Comparison of ENCODE assay signal across 9 mouse cellular contexts in genomic region chr4:132411322-132412094, GRCm38 (mm10). TPM values are rescaled to one million over a fixed set of nuclear protein-coding genes. Genes with fewer than 3 reads are reported as not detected.
DNase-seq lines count a peak whose midpoint lies in the region; ATAC-seq and TF ChIP-seq lines count a peak whose summit lies in the region.
"Had no signal": no experiment of that assay in that cellular context is flagged by ENCODE, and none has a peak within 500 bp of the region (broad histone marks: within the 10 kb centered on the region; RNA-seq: fewer than 3 reads in every experiment).

No protein-coding gene starts in this region.

- no peak overlapping the region for H3K27ac ChIP-seq in forebrain, embryonic 14.5 days (ENCODE audit: low read depth, low read length)
- H3K27ac ChIP-seq in forebrain, embryonic 10.5 days = no peak overlapping the region
- peak overlapping the region; percentile 55 for H3K27ac ChIP-seq in heart, embryonic 16.5 days (ENCODE audit: low read length)
- no peak overlapping the region for H3K27ac ChIP-seq in liver, postnatal 0 days (ENCODE audit: low read depth)
- H3K27ac ChIP-seq in stomach, embryonic 14.5 days (ENCODE audit: low read length) = no peak overlapping the region
- no peak overlapping the region for H3K27ac ChIP-seq in forebrain, embryonic 13.5 days
- H3K27ac ChIP-seq: stomach, embryonic 15.5 days had no signal

- ATAC-seq in forebrain, embryonic 14.5 days = no peak
- ATAC-seq in heart, embryonic 16.5 days (replicated peaks; ENCODE audit: extremely low read depth, insufficient read depth, low FRiP score) = peak; percentile 78
- peak; percentile 22; the same call in 1 of the 2 replicates for ATAC-seq in liver, postnatal 0 days
- ATAC-seq in stomach, embryonic 14.5 days (ENCODE audit: insufficient number of reproducible peaks, insufficient read depth, low FRiP score, low read depth) = peak; percentile 23; the same call in 1 of the 2 replicates
- no peak for ATAC-seq in forebrain, embryonic 13.5 days

- H3K27me3 ChIP-seq in forebrain, embryonic 14.5 days (replicated peaks; ENCODE audit: control insufficient read depth, insufficient read depth, low read length) = no peaks in the 10 kb centered on the region
- H3K27me3 ChIP-seq in forebrain, embryonic 10.5 days (ENCODE audit: poor library complexity, severe bottlenecking) = no peaks in the 10 kb centered on the region
- H3K27me3 ChIP-seq in heart, embryonic 16.5 days (ENCODE audit: control insufficient read depth, insufficient read depth, low read length) = no peaks in the 10 kb centered on the region
- H3K27me3 ChIP-seq in liver, postnatal 0 days (ENCODE audit: insufficient read depth, low read length) = no peaks in the 10 kb centered on the region
- H3K27me3 ChIP-seq in stomach, embryonic 14.5 days (ENCODE audit: control insufficient read depth, insufficient read depth, low read length) = no peaks in the 10 kb centered on the region
- no peaks in the 10 kb centered on the region for H3K27me3 ChIP-seq in forebrain, embryonic 13.5 days
- H3K27me3 ChIP-seq: stomach, embryonic 15.5 days had no signal

- no peak overlapping the region for H3K4me2 ChIP-seq in forebrain, embryonic 14.5 days (ENCODE audit: low read length)
- peak overlapping the region; percentile 6; the same call in 1 of the 2 replicates for H3K4me2 ChIP-seq in heart, embryonic 16.5 days (ENCODE audit: low read depth, low read length)
- H3K4me2 ChIP-seq in liver, postnatal 0 days (ENCODE audit: low read depth, low read length) = no peak overlapping the region
- H3K4me2 ChIP-seq in stomach, embryonic 14.5 days (replicated peaks; ENCODE audit: low read depth, low read length) = no peak overlapping the region
- no peak overlapping the region for H3K4me2 ChIP-seq in forebrain, embryonic 13.5 days
- H3K4me2 ChIP-seq: stomach, embryonic 15.5 days had no signal

- DNase-seq in forebrain, embryonic 14.5 days (ENCODE audit: low spot score) = peak; percentile 72
- DNase-seq in forebrain, embryonic 10.5 days (ENCODE audit: extremely low spot score, low spot score) = no peak
- peak; percentile 78 for DNase-seq in 416B (ENCODE audit: low read depth)
- peak; percentile 45 to 66 for DNase-seq in adrenal gland, postnatal 36 days
- DNase-seq in liver, postnatal 0 days = peak; percentile 37

- peak; percentile 83 for TF ChIP-seq CTCF in liver, postnatal 0 days (IDR thresholded peaks at IDR 0.05; ENCODE audit: low read depth)

- TF ChIP-seq EP300 in liver, postnatal 0 days (IDR thresholded peaks at IDR 0.05; ENCODE audit: low read depth) = peak; percentile 7; the same call in 1 of the 2 replicates

- H3K9ac ChIP-seq in forebrain, embryonic 14.5 days (ENCODE audit: low read length) = no peak overlapping the region
- no peak overlapping the region for H3K9ac ChIP-seq in heart, embryonic 16.5 days (ENCODE audit: low read length)
- no peak overlapping the region for H3K9ac ChIP-seq in liver, postnatal 0 days (replicated peaks)
- H3K9ac ChIP-seq in stomach, embryonic 14.5 days (replicated peaks; ENCODE audit: low read depth, low read length) = no peak overlapping the region
- no peak overlapping the region for H3K9ac ChIP-seq in forebrain, embryonic 13.5 days
- H3K9ac ChIP-seq: stomach, embryonic 15.5 days had no signal

- 56% methylated on average over 8 of the region's 8 CpGs for WGBS in forebrain, embryonic 14.5 days
- WGBS in forebrain, embryonic 10.5 days = 62% methylated on average over 8 of the region's 8 CpGs
- 42% methylated on average over 8 of the region's 8 CpGs for WGBS in heart, embryonic 16.5 days
- 52% methylated on average over 8 of the region's 8 CpGs for WGBS in liver, postnatal 0 days (ENCODE audit: insufficient replicate concordance)
- 58% methylated on average over 8 of the region's 8 CpGs for WGBS in stomach, embryonic 14.5 days
- WGBS in forebrain, embryonic 13.5 days = 61% methylated on average over 8 of the region's 8 CpGs

- no peak overlapping the region for H3K4me3 ChIP-seq in forebrain, embryonic 14.5 days (ENCODE audit: low read depth, low read length)
- no peak overlapping the region for H3K4me3 ChIP-seq in forebrain, embryonic 10.5 days
- no peak overlapping the region for H3K4me3 ChIP-seq in heart, embryonic 16.5 days (ENCODE audit: low read length)
- no peak overlapping the region for H3K4me3 ChIP-seq in liver, postnatal 0 days (ENCODE audit: low read depth, low read length)
- no peak overlapping the region for H3K4me3 ChIP-seq in stomach, embryonic 14.5 days (ENCODE audit: low read depth, low read length)
- H3K4me3 ChIP-seq in forebrain, embryonic 13.5 days = no peak overlapping the region
- H3K4me3 ChIP-seq: stomach, embryonic 15.5 days had no signal

- no peaks in the 10 kb centered on the region for H3K4me1 ChIP-seq in forebrain, embryonic 14.5 days (ENCODE audit: control insufficient read depth, insufficient read depth, low read length)
- peaks cover 5% of the 10 kb centered on the region; the same call in 1 of the 2 replicates for H3K4me1 ChIP-seq in forebrain, embryonic 10.5 days
- peaks cover 15% of the 10 kb centered on the region for H3K4me1 ChIP-seq in heart, embryonic 16.5 days (ENCODE audit: control insufficient read depth, insufficient read depth, low read length)
- peaks cover 14% of the 10 kb centered on the region for H3K4me1 ChIP-seq in liver, postnatal 0 days (ENCODE audit: insufficient read depth)
- no peaks in the 10 kb centered on the region; the same call in 1 of the 2 replicates for H3K4me1 ChIP-seq in stomach, embryonic 14.5 days (ENCODE audit: control insufficient read depth, insufficient read depth, low read length)
- H3K4me1 ChIP-seq in forebrain, embryonic 13.5 days = no peaks in the 10 kb centered on the region

- peaks cover 5% of the 10 kb centered on the region; the same call in 1 of the 2 replicates for H3K36me3 ChIP-seq in forebrain, embryonic 14.5 days (ENCODE audit: control insufficient read depth, insufficient read depth, low read length)
- peaks cover 28% of the 10 kb centered on the region for H3K36me3 ChIP-seq in forebrain, embryonic 10.5 days (replicated peaks)
- H3K36me3 ChIP-seq in heart, embryonic 16.5 days (ENCODE audit: control insufficient read depth, insufficient read depth) = no peaks in the 10 kb centered on the region
- 0 out of 2 replicates have a peak, but pooled peaks cover 2% of the 10 kb centered on the region for H3K36me3 ChIP-seq in liver, postnatal 0 days (replicated peaks; ENCODE audit: insufficient read depth, low read length)
- peaks cover 8% of the 10 kb centered on the region; the same call in 1 of the 2 replicates for H3K36me3 ChIP-seq in stomach, embryonic 14.5 days (ENCODE audit: control insufficient read depth, insufficient read depth, low read length)
- H3K36me3 ChIP-seq in forebrain, embryonic 13.5 days (ENCODE audit: poor library complexity, severe bottlenecking) = peaks cover 15% of the 10 kb centered on the region; the same call in 1 of the 2 replicates
- H3K36me3 ChIP-seq: stomach, embryonic 15.5 days had no signal

- no peaks in the 10 kb centered on the region for H3K9me3 ChIP-seq in forebrain, embryonic 14.5 days (replicated peaks; ENCODE audit: control insufficient read depth, low read length)
- H3K9me3 ChIP-seq in forebrain, embryonic 10.5 days = no peaks in the 10 kb centered on the region
- no peaks in the 10 kb centered on the region for H3K9me3 ChIP-seq in heart, embryonic 16.5 days (replicated peaks; ENCODE audit: control insufficient read depth, low read length)
- no peaks in the 10 kb centered on the region for H3K9me3 ChIP-seq in liver, postnatal 0 days (ENCODE audit: low read length)
- H3K9me3 ChIP-seq in stomach, embryonic 14.5 days (ENCODE audit: control insufficient read depth, low read depth, low read length) = no peaks in the 10 kb centered on the region
- no peaks in the 10 kb centered on the region for H3K9me3 ChIP-seq in forebrain, embryonic 13.5 days (replicated peaks)
- H3K9me3 ChIP-seq: stomach, embryonic 15.5 days had no signal

RNA-seq across cellular contexts. Expression of gene Phactr4, which starts 10.8 kb away (rescaled TPM):
- polyA plus RNA-seq in forebrain, embryonic 14.5 days (2014; fragmentation: Nextera tagmentation; extraction: Ambion mirVana) = 11.8 and 12.0 TPM in 2 replicates
- 22.5 and 24.7 TPM in 2 replicates for polyA plus RNA-seq in forebrain, embryonic 10.5 days (2016; fragmentation: Nextera tagmentation; extraction: Ambion mirVana)
- 10 to 100 TPM; 57.8 to 58.4 TPM for total RNA-seq in adrenal gland, postnatal 36 days (2021)
- 15.8 and 16.5 TPM in 2 replicates for polyA plus RNA-seq in heart, embryonic 16.5 days (2015; fragmentation: Nextera tagmentation; extraction: Ambion mirVana)
- polyA plus RNA-seq in liver, postnatal 0 days (2015; fragmentation: Nextera tagmentation; extraction: Ambion mirVana) = 6.2 and 7.7 TPM in 2 replicates
- polyA plus RNA-seq in stomach, embryonic 14.5 days (2014; fragmentation: Nextera tagmentation; extraction: Ambion mirVana) = 26.3 and 27.5 TPM in 2 replicates
- polyA plus RNA-seq in forebrain, embryonic 13.5 days (2015; fragmentation: Nextera tagmentation; extraction: Ambion mirVana) = 17.5 and 18.7 TPM in 2 replicates

RNA-seq across cellular contexts. Expression of gene Med18, which starts 52.2 kb away (rescaled TPM):
- 6.2 and 6.3 TPM in 2 replicates for polyA plus RNA-seq in forebrain, embryonic 14.5 days (2014; fragmentation: Nextera tagmentation; extraction: Ambion mirVana)
- 39.8 and 41.8 TPM in 2 replicates for polyA plus RNA-seq in forebrain, embryonic 10.5 days (2016; fragmentation: Nextera tagmentation; extraction: Ambion mirVana)
- total RNA-seq in adrenal gland, postnatal 36 days (2021) = 1 to 10 TPM; 7.9 to 8.6 TPM
- 14.5 and 15.9 TPM in 2 replicates for polyA plus RNA-seq in heart, embryonic 16.5 days (2015; fragmentation: Nextera tagmentation; extraction: Ambion mirVana)
- 8.0 and 10.1 TPM in 2 replicates for polyA plus RNA-seq in liver, postnatal 0 days (2015; fragmentation: Nextera tagmentation; extraction: Ambion mirVana)
- polyA plus RNA-seq in stomach, embryonic 14.5 days (2014; fragmentation: Nextera tagmentation; extraction: Ambion mirVana) = 18.8 and 22.8 TPM in 2 replicates
- polyA plus RNA-seq in forebrain, embryonic 13.5 days (2015; fragmentation: Nextera tagmentation; extraction: Ambion mirVana) = 26.1 and 28.1 TPM in 2 replicates

RNA-seq across cellular contexts. Expression of gene Rcc1, which starts 58.1 kb away (rescaled TPM):
- polyA plus RNA-seq in forebrain, embryonic 14.5 days (2014; fragmentation: Nextera tagmentation; extraction: Ambion mirVana) = 42.2 and 42.4 TPM in 2 replicates
- polyA plus RNA-seq in forebrain, embryonic 10.5 days (2016; fragmentation: Nextera tagmentation; extraction: Ambion mirVana) = 193 and 194 TPM in 2 replicates
- 10 to 100 TPM; 14.7 to 16.8 TPM for total RNA-seq in adrenal gland, postnatal 36 days (2021)
- 41.7 and 44.4 TPM in 2 replicates for polyA plus RNA-seq in heart, embryonic 16.5 days (2015; fragmentation: Nextera tagmentation; extraction: Ambion mirVana)
- polyA plus RNA-seq in liver, postnatal 0 days (2015; fragmentation: Nextera tagmentation; extraction: Ambion mirVana) = 21.3 and 25.6 TPM in 2 replicates
- polyA plus RNA-seq in stomach, embryonic 14.5 days (2014; fragmentation: Nextera tagmentation; extraction: Ambion mirVana) = 45.3 and 45.5 TPM in 2 replicates
- 82.2 and 89.5 TPM in 2 replicates for polyA plus RNA-seq in forebrain, embryonic 13.5 days (2015; fragmentation: Nextera tagmentation; extraction: Ambion mirVana)

Comparison
In these comparisons a context has a peak if more than half of its experiments do, and no peak if none do; other contexts are left out.
1. ATAC-seq: peak in heart, embryonic 16.5 days (single experiment), liver, postnatal 0 days (single experiment) and stomach, embryonic 14.5 days (single experiment); none in forebrain, embryonic 14.5 days (single experiment) and forebrain, embryonic 13.5 days (single experiment).